Mouse (Mus musculus): ENCODE results near the gene Cd59b. TPM values are rescaled to one million over a fixed set of nuclear protein-coding genes. Genes with fewer than 3 reads are reported as not detected.
A peak's percentile ranks its signal among the peaks of the same experiment; 100 is the strongest.
"Not testable (repeated sequence)": the region's sequence is repeated elsewhere in the genome, so short reads cannot be mapped to it uniquely, and the experiment has no call there.

Gene Cd59b
- polyA plus RNA-seq, 1 experiment from 2014 or later = 3.8 TPM

- Histone ChIP-seq H3K4me3 (no peak overlapping the region), H3K27me3 (ENCODE audit: low read depth, poor library complexity, severe bottlenecking) (no peaks in the 10 kb centered on the region), H3K27ac (no peak overlapping the region), H3K4me1 (peaks cover 9% of the 10 kb centered on the region), H3K9me3 (replicated peaks) (no peaks in the 10 kb centered on the region), H3K36me3 (no peaks in the 10 kb centered on the region)
- no peak for DNase-seq (ENCODE audit: low spot score)
- 87% methylated on average over 4 of the region's 4 CpGs for WGBS
Observed at GRCm38 (mm10) chr2:104110031-104110430, 40.4 kb downstream of the Cd59b start.

- H3K4me3 ChIP-seq; H3K27me3 ChIP-seq (ENCODE audit: low read depth, poor library complexity, severe bottlenecking); H3K27ac ChIP-seq; DNase-seq (ENCODE audit: low spot score); H3K9me3 ChIP-seq (replicated peaks); H3K4me1 ChIP-seq; H3K36me3 ChIP-seq: not testable (repeated sequence)
- WGBS = no CpG with 5 or more reads among the region's 1 CpGs
Observed at GRCm38 (mm10) chr2:104111170-104111797, 41.6 kb downstream of the Cd59b start.

GRCm38 (mm10) chr2:104113563-104113962 lies 43.9 kb downstream of the Cd59b start:
- H3K27ac ChIP-seq; H3K27me3 ChIP-seq (ENCODE audit: low read depth, poor library complexity, severe bottlenecking); DNase-seq (ENCODE audit: low spot score); H3K4me3 ChIP-seq; H3K36me3 ChIP-seq; H3K4me1 ChIP-seq; H3K9me3 ChIP-seq (replicated peaks): not testable (repeated sequence)

GRCm38 (mm10) chr2:104114898-104115297 lies 45.2 kb downstream of the Cd59b start:
- H3K27ac ChIP-seq = no peak overlapping the region
- WGBS = 87% methylated on average over 3 of the region's 3 CpGs
- peaks cover 3% of the 10 kb centered on the region; the same call in 1 of the 2 replicates for H3K4me1 ChIP-seq
- no peak for DNase-seq (ENCODE audit: low spot score)
- H3K9me3 ChIP-seq (replicated peaks) = no peaks in the 10 kb centered on the region
- no peak overlapping the region for H3K4me3 ChIP-seq
- no peaks in the 10 kb centered on the region for H3K27me3 ChIP-seq (ENCODE audit: low read depth, poor library complexity, severe bottlenecking)
- H3K36me3 ChIP-seq = no peaks in the 10 kb centered on the region

GRCm38 (mm10) chr2:104117173-104117572 lies 47.5 kb downstream of the Cd59b start:
- H3K27me3 ChIP-seq (ENCODE audit: low read depth, poor library complexity, severe bottlenecking); H3K4me3 ChIP-seq; H3K9me3 ChIP-seq (replicated peaks); DNase-seq (ENCODE audit: low spot score); H3K4me1 ChIP-seq; H3K27ac ChIP-seq; H3K36me3 ChIP-seq: not testable (repeated sequence)

- no peak for DNase-seq (ENCODE audit: low spot score)
- Histone ChIP-seq H3K36me3 (no peaks in the 10 kb centered on the region), H3K4me1 (peaks cover 21% of the 10 kb centered on the region), H3K4me3 (no peak overlapping the region), H3K9me3 (replicated peaks) (no peaks in the 10 kb centered on the region), H3K27ac (no peak overlapping the region), H3K27me3 (ENCODE audit: low read depth, poor library complexity, severe bottlenecking) (peaks cover 10% of the 10 kb centered on the region)
- 86% methylated on average over 1 of the region's 1 CpGs for WGBS
Observed at GRCm38 (mm10) chr2:104119097-104119496, 49.4 kb downstream of the Cd59b start.

GRCm38 (mm10) chr2:104120312-104120711 lies 50.7 kb downstream of the Cd59b start:
- H3K9me3 ChIP-seq (replicated peaks) = no peaks in the 10 kb centered on the region
- peaks cover 21% of the 10 kb centered on the region for H3K4me1 ChIP-seq
- no peaks in the 10 kb centered on the region for H3K36me3 ChIP-seq
- H3K27ac ChIP-seq = no peak overlapping the region
- H3K4me3 ChIP-seq = no peak overlapping the region
- DNase-seq (ENCODE audit: low spot score) = no peak
- WGBS = 58% methylated on average over 6 of the region's 6 CpGs
- H3K27me3 ChIP-seq (ENCODE audit: low read depth, poor library complexity, severe bottlenecking) = peaks cover 20% of the 10 kb centered on the region

- Histone ChIP-seq H3K9me3 (replicated peaks) (no peaks in the 10 kb centered on the region), H3K27ac (peak overlapping the region; percentile 83), H3K36me3 (no peaks in the 10 kb centered on the region), H3K4me1 (peaks cover 21% of the 10 kb centered on the region), H3K27me3 (ENCODE audit: low read depth, poor library complexity, severe bottlenecking) (peaks cover 36% of the 10 kb centered on the region), H3K4me3 (peak overlapping the region; percentile 71)
- no peak for DNase-seq (ENCODE audit: low spot score)
- WGBS = 82% methylated on average over 8 of the region's 8 CpGs
Observed at GRCm38 (mm10) chr2:104121681-104122504, 52.2 kb downstream of the Cd59b start.

- WGBS = under 1% methylated on average over 74 of the region's 74 CpGs
- Histone ChIP-seq H3K4me1 (peaks cover 21% of the 10 kb centered on the region), H3K27ac (peak within 1 kb of the TSS; percentile 83), H3K36me3 (no peaks in the 10 kb centered on the region), H3K9me3 (replicated peaks) (no peaks in the 10 kb centered on the region), H3K27me3 (ENCODE audit: low read depth, poor library complexity, severe bottlenecking) (peaks cover 43% of the 10 kb centered on the region), H3K4me3 (peak within 1 kb of the TSS; percentile 71)
- DNase-seq (ENCODE audit: low spot score) = peak; percentile 89
Observed at GRCm38 (mm10) chr2:104122505-104123378, 53.1 kb downstream of the Cd59b start, which contains the start of gene A930018P22Rik. Gene A930018P22Rik (plus strand): TSS chr2:104122769.

- no peaks in the 10 kb centered on the region for H3K9me3 ChIP-seq (replicated peaks)
- H3K4me1 ChIP-seq = peaks cover 21% of the 10 kb centered on the region
- DNase-seq (ENCODE audit: low spot score) = no peak
- peak overlapping the region; percentile 83; the same call in 1 of the 2 replicates for H3K27ac ChIP-seq
- peaks cover 43% of the 10 kb centered on the region for H3K27me3 ChIP-seq (ENCODE audit: low read depth, poor library complexity, severe bottlenecking)
- 38% methylated on average over 3 of the region's 3 CpGs for WGBS
- no peaks in the 10 kb centered on the region for H3K36me3 ChIP-seq
- H3K4me3 ChIP-seq = peak overlapping the region; percentile 71
Observed at GRCm38 (mm10) chr2:104123540-104123939, 53.9 kb downstream of the Cd59b start.

GRCm38 (mm10) chr2:104124071-104124470 lies 54.4 kb downstream of the Cd59b start:
- peaks cover 43% of the 10 kb centered on the region for H3K27me3 ChIP-seq (ENCODE audit: low read depth, poor library complexity, severe bottlenecking)
- WGBS = 76% methylated on average over 5 of the region's 5 CpGs
- no peak for DNase-seq (ENCODE audit: low spot score)
- no peak overlapping the region for H3K4me3 ChIP-seq
- no peaks in the 10 kb centered on the region for H3K36me3 ChIP-seq
- H3K27ac ChIP-seq = no peak overlapping the region
- H3K4me1 ChIP-seq = peaks cover 21% of the 10 kb centered on the region
- H3K9me3 ChIP-seq (replicated peaks) = no peaks in the 10 kb centered on the region

- no peak overlapping the region for H3K4me3 ChIP-seq
- peaks cover 34% of the 10 kb centered on the region for H3K27me3 ChIP-seq (ENCODE audit: low read depth, poor library complexity, severe bottlenecking)
- no peaks in the 10 kb centered on the region for H3K9me3 ChIP-seq (replicated peaks)
- 88% methylated on average over 13 of the region's 13 CpGs for WGBS
- H3K4me1 ChIP-seq = peaks cover 8% of the 10 kb centered on the region
- DNase-seq (ENCODE audit: low spot score) = no peak
- no peak overlapping the region for H3K27ac ChIP-seq
- no peaks in the 10 kb centered on the region for H3K36me3 ChIP-seq
Observed at GRCm38 (mm10) chr2:104128803-104129531, 59.3 kb downstream of the Cd59b start.
